Mouse (Mus musculus) gonadal fat pad, adult 2 months (tissue): Measurements from ENCODE around the gene Gpr4. TPM values are rescaled to one million over a fixed set of nuclear protein-coding genes. Genes with fewer than 3 reads are reported as not detected.

Source experiments
- DNase-seq: peaks from one replicate; pipeline ENCODE4 v3.0.0-alpha.2; 2012; ENCODE audit warnings: low read depth
- polyA plus RNA-seq: library from polyadenylated mRNA; depleted of rRNA; stranded (reverse); fragments of >200 nt; gene quantifications from 2 replicates; pipeline ENCODE4 v1.2.3, GENCODE M21; 2012

Gpr4 gene
- polyA plus RNA-seq, 1 experiment = 13.3 TPM

DNA sequence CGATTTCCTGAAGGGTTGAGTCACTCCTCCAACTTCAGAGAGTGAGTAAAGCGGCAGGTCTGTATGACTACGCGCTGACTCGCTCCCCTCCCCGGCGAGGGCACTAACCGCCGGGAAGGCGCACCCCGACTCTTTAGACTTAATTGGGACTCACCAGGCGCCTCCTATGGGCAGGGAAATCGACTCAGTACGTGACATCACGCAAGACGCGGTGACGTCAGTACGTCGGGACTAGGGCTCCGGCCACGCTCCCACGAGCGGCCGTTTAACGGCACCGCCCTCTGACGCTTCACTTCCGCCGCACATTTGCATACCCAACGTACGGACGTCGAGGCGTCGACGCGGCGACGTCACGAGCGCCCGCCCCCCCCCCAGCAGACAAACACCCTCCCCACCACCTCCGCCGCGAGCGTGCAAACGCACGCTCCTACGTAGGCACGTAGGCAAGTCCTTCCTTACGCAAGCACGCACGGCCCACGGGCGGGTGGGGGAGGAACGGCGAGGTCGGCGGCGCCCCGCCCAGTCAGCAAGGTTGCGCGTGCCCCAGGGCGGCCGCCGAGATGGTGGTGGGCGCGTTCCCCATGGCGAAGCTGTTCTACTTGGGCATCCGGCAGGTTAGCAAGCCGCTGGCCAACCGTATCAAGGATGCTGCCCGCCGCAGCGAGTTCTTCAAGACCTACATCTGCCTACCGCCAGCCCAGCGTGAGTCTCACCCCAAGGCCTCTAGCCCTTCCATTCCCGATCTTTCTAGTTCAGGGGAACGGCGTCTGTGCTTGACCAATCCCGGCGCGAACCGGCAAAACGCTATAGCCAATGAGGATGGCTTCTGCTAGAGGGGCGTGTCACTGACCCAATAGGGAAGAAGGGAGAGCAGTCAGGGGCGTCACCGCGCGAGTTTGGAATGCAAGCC is 15.8 kb downstream of the Gpr4 start, which contains the start of gene Opa3:
Opa3 (plus strand) TSS at position 452 of the 910 bp plus-strand sequence.
- DNase-seq = peak; percentile 93

DNA sequence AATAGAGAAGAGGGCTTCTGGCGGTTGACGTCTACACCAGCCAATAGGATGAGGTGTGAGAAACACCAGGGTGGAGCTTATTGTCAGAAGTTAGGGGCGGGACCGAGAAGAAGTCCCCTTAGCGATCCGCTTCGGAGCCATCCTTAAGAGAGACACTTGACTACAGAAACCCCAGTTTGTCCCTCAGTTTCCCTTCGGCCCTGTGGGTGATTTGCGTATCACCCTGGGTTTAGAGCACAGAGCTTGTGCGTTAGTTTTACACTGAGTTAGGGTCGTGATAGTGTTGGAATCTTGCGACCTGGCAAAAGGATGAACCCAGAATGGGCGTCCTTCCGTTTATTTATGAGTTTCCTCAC is 16.4 kb downstream of the Gpr4 start:
- no peak for DNase-seq

DNA sequence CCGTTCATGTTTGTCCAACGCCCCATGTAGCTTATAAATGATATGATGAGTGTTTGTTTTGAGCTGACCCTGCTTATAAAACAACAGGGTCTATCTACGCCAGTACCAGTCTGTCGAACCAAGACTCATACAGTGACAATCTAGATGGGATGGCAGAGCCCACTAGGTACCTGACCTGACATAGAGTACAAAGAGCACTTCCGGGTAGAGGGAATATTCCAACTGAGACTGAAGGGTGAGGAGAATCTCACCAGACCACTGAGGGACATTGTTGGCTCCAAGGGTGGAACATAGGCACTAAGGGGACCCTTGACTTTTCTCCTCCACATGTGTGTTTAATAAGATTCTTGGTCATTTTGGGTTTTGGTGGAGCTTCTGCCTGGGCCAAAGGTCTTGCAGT is 17.1 kb downstream of the Gpr4 start:
- no peak for DNase-seq

DNA sequence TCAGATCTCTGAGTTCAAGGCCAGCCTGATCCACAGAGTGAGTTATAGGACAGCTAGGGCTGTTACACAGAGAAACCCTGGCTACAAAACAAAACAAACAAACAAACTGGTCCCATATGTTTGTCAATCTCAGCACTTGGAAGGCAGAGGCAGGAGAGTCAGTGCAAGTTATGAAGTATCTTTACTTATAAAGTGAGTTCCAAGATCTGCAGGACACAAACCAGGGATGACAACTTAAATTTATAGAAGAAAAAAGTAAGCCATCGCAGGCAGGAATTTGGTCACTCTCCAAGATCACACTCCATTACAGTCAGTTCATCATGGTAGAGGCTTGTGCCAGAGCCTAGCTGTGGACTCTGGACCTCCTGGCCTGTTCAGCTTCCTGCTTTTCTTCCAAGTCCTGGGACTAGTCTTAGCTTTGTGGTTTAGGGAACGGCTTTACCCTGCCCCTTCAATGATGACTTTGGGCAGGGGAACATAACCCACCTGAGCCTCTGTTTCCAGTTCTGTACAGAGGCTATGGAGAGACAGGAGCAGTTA is 17.8 kb downstream of the Gpr4 start:
- DNase-seq = no peak

DNA sequence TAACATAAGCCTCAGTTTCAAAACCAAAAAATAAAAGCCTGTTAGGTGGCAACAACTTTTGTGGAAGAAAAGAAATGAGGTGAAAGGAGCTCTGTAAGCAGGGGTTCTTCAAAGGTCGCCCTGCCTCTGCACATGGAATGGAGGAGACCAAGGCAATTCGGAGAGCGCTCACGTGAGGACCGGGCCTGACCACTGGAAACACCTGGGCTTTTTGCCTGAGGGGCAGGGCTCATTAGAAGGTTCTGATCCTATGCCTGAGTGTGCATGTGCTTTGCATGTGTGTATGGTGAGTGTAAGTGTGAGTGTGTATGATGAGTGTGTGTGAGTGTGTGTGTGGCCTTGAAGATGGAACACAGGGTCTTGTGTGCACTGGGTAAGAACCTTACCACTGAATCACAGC is 18.6 kb downstream of the Gpr4 start:
- no peak for DNase-seq

DNA sequence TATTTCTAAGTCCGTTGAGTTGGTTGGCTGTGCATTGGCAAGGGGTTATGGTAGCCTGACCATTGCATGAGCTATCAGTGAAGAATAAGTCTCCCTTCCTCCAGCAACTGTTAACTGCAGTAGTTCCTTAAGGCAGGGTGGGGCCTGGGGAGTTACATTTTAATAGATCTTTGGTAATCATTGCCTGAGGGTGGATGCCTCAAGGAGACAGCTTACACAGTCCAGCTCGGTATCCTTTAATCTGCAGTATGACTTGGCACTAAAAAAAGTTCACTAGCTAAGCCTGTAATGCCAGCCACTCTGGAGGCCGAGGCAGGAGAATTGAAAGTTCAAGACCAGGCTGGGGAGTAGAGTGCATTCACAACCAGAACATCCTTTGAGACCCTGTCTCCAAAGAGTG is 19.5 kb downstream of the Gpr4 start:
- no peak for DNase-seq

DNA sequence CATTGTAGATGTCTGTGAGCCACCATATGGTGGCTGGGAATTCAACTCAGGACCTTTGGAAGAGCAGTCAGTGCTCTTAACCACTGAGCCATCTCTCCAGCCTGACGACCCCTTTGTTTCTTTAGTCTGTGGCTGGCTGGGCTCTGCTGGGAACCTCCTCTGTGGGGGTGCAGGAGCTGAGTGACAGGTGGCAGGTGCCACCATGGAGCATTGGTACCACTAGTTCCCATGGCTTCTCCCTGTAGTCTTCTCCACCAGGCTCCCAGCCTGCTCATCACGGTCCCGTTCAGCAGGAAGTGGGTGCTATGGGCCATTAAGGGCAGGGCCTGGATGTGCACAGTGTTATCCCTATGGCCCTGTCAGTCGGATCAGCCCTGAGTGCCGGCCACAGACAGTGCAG is 22.3 kb downstream of the Gpr4 start:
- no peak for DNase-seq

DNA sequence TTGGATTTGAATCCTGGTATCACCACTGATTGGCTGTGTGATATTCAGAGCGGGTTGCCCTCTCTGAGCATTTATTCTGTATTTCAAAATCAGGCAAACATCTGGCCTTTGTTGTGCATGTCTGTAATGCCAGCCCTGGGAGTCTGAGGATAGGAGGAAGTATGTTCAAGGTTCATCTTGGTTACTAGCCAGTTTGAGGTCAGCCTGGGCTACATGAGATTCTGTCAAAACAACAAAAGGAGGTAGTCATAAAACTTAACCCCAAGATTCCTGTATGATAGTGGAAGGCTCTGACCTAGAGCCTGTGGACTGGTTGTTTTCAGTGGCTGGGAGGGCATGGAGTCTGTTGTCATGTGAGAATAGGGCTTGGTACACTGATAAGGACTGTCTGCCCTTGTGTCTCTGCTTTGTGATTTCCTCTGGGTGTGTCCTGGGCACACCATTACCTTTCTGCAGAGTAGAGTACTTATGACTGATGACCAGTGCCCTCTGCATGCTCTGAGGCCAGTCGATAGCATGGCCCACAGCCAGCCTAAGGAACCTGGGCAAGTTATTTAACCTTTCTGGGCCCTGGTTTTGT is 22.8 kb downstream of the Gpr4 start:
- DNase-seq = no peak

DNA sequence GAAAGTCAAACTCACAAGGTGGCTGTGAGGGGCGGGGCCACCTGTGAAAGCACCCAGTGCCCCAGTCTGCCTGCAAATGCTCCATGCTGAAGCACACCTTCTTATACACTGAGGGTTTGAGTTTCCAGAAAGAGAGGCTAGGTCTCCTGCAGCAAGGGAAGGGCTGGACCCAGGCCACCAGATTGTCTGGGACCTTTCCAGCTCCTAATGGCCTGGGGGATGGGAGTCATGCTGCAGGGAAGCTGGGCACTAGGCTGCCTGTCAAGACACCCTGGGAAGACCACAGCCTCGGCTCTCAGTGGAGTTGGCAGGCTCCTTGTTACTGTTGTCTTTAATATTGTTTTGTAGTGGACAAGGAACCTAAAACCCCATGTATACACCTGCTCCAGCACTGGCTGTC is 24.1 kb downstream of the Gpr4 start:
- DNase-seq = no peak

DNA sequence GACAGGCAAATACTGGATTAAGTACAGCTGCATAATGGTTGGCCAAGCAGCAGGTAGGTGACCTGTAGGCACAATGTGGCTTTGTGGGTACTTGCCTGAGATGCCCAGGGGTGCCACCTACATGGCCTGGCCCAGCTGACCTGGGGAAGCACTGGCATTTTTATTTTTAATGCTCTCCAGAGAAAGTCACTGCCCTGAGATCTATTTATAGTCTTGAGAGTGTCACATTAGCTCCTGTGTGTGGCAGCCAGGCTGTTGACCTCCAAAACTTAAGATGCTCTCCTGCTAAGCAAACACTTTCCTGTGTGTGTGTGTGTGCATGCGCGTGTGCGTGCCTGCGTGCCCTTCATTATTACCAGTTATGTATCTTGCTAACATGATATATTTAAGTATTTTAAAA is 26.0 kb downstream of the Gpr4 start:
- DNase-seq = no peak

DNA sequence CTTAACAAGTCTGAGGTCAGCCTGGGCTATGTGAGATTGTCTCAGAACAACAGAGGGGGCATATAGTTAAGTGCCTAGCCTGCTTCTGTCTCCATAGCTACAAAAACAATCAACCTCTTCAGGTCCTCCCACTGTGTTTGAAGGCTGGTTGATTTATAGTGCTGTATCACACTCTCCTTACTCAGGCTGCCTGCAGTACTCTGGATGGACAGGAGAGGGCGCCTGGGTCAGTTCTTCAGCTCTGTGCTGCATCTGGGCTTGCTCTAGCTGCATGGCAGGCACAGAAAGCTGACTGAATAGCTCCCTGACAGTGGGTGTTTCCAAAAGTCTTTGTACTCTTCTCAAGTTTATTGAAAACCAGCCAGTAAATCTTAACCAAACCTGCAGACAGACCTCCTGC is 27.1 kb downstream of the Gpr4 start:
- no peak for DNase-seq

DNA sequence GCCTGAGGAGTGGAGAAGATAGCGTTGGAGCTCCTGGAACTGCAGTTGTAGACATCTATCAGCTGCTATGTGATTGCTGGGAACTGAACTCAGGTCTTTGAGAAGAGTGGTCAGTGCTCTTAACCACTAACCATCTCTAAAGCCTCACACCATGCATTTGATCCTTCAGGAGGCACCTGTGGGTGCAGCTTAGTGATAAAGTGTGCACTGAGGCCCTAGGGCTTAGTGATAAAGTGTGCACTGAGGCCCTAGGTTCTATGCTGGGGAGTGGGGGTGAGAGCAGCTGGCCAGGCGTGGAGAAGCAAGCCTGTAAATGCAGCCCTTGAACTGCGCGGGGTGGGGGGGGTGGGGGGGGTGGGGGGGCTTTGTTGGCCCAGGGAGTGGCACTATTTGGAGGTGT is 27.6 kb downstream of the Gpr4 start:
- DNase-seq = no peak

DNA sequence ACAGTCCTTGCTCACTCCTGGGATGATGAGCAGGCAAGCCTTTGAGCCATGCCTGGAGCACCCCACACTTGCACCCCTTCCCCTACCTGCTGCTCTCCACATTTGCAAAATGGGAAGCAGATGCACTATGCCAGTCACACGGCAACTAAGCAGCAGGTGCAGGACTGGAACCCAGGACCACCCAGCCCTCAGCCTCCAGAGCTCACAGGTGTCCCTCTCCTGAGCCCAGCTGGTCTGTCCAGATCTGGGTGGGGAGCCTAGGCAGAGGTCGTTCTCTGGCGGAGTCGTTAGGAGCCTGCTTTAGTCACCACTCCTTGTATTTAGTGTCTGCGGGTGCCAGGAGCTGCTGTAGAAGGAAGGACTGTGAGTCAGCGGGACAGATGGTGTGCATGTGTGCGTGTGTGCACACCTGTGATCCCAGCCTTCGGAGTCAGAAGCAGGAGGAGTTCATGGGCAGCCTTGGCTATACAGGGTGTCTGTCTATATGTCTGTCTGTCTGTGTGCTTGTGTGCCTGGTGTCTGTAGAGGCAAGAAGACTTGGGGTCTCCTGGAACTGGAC is 28.6 kb downstream of the Gpr4 start:
- no peak for DNase-seq

DNA sequence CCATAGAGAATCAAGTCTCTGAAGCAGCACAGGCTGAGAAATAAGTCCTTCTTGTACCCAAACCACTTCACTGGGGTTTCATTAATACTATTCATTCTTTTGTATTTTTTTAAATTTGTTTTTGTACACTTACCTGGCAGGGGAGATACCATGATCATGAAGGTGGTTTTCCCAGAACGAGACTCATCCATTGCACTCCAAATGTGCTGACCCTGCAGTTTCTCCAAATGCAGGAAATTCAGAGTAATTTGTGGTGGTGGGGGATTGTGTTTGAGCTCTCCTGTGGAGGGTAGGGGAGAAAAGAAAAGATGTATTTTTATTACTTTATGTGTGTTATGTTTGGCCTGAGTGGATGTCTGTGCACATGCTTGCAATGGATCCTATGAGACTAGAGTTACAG is 29.7 kb downstream of the Gpr4 start:
- no peak for DNase-seq

DNA sequence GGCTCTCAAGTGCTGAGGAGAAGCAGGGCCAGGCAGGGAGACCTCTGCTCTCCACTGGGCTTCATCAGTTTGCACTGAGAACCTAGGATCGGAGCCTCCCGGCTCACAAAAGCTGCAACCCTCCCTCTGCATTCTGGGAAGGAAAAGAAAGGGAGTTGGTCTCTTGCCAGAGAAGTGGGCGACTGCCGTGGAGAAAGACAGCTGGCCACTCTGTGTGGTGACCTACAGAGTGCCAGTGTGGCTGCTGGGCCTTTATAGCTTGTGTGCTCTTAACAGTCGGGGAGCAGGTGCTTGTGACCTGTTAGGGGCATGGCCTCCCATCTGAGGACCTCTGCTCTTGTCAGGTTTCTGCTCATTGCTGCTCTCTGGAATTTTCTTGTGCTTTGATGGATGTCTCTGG is 31.5 kb downstream of the Gpr4 start:
- DNase-seq = no peak

DNA sequence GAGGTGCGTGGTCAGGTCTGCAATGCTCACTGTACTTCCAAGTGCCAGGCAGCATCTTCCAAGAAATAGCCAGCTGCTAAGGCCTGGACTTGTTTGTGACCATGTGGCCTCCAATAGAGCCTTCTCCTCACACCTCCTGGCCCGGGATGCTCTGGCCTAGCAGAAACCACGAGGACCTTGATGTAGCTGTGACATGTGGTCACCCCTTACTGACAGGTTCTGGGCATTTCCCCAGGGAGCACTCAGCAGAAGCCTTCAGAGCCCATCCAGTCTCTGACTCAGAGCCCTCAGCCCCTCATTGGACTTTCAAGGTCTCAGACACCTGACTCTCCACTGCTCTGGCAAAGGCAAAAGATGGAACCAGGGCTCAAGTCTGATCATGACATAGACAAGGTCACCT is 32.7 kb downstream of the Gpr4 start:
- DNase-seq = no peak

DNA sequence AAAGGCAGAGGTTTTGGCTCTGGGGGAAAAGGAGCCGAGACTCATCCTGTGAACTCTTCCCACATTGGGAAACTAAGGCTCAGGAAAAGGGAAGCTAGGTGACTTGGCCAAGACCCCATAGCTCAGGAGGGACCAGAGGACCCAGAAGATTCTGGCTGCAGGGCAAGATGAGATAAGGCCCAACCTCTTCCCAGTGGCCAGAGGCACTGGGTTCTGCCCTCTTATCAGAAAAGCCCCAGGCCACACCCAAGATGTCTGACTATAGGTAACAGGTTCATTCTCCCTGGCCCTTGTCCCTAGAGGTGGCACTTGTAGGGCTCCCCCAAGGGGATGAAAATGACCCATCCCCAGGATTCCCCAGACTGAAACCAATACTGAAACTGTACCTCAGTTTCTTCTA is 34.5 kb downstream of the Gpr4 start:
- no peak for DNase-seq

DNA sequence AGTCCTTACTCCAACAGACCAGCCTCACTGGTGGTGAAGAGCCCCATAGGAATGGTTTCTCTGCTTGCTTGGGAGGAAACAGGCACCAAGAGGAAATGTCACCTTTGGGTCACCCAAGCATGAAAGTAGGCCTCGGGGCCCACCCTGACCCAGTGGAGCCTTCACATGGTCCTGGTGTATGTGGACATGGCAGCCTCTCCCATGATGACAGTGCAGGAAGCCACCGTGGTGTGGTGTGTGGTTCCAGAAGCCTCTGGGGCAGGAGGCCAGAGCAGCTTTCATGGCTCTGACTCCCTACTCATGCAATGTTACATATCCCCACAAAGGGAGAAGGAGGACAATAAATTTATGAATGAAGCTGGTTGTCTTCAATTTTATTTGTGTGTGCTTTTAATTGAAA is 35.2 kb downstream of the Gpr4 start:
- no peak for DNase-seq

DNA sequence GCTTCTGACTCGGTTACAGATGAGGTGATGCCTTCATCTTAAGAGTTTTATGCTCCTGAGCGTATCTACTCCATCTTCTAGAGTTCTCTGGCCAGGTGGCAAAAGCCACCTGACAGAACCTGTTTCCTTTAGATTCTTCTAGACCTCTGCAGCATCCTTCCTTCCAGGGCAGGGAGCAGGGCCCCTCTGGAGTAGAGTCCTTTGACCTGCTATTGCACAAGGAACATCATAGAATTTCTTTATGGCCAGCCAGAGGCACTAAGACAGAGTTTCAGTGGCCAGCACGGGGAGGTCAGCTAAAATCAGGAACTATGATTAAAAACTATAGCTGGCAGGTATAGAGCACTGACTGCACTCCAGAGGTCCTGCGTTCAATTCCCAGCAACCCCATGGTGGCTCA is 39.7 kb downstream of the Gpr4 start:
- DNase-seq = no peak

DNA sequence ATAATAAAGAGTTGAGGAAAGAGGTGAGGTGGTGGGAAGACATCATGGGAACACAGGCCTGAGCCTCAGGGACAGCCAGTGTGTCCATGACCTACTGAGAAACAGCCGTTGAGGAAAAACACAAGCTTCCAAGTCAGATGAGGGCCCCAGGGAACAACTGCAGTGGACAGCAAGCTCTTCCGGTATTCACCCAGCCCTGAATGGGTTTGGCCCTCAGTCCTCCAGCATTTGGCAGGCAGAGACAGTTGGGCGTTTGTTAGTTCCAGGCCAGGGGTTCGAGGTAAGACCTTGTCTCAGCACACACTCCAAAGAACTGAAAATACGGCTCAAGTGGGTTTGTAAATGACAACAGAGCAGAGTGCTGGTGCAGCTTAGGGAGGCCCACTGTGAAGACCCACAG is 41.1 kb downstream of the Gpr4 start:
- no peak for DNase-seq

DNA sequence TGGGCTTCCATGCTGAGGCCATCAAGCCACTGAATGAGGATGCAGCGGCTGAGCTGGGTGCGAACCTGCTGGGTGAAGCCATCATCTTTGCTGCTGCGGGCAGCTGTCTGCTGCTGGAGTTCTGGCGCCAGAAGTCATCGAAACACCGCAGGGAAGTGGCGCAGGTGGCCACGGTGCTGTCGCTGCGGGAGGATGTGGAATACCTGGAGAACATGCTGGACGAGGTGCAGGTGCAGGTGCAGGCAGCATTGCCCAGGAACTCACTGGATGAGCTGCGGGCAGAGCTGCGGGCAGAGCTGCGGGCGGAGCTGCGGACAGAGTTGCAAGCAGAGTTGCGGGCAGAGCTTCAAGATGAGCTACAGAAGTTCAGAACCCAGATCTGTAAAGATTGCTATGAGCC is 43.1 kb downstream of the Gpr4 start:
- no peak for DNase-seq

DNA sequence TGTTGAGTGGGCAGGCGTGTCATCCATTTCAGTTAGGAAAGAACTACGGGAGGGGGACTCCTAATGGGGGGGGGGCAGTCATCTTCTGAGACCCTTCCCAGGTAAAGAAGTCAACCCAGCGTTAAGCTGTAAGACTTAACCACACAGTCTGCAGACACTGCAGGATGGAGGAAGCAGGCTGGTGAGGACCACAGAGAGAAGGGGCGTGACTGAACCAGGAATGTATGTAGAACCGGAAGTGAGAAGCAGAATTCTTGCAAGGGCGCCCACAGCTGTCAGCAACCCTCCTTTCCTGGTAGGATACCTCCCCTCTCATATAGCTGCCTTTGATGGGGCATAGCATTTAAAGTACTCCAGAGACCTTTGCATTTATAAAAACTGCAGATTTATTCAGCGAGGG is 44.2 kb downstream of the Gpr4 start:
- no peak for DNase-seq

DNA sequence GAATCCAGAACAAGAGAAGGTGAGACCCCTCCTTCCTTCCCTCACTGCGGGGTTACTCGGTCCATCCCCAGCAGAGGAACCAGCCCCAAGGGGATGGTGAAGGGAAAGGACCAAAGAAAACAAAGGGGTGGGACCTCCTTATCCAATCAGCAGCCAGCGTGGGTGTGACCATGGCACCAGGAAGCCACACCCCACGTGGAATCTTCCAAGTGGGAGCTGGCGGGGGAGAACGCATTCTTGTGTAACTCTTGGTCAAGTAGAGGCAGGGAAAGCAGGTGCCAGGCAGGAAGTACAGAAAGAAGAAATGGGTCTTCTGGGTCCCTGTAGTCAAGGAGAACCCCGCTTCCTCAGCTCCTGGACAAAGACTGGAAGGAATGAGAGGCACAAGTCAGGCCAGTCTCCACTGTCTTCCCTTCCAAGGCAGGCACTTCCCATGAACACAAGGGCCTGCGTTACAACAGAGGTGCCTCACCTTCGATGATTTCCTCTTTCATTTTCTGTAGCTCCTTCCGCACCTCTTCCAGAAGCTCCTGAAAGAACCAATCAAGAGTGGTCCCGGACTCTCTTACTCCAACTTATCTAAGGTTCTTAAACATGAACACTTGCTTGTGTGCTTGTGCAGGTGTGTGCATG is 45.2 kb downstream of the Gpr4 start:
- no peak for DNase-seq
